ENCODE assay signal across 11 mouse cellular contexts in genomic region chr4:82360081-82360511, GRCm38 (mm10).
A peak's percentile ranks its signal among the peaks of the same experiment; 100 is the strongest.
DNase-seq lines count a peak whose midpoint lies in the region; ATAC-seq and TF ChIP-seq lines count a peak whose summit lies in the region.
"Had no signal": no experiment of that assay in that cellular context is flagged by ENCODE, and none has a peak within 500 bp of the region (broad histone marks: within the 10 kb centered on the region; RNA-seq: fewer than 3 reads in every experiment).

No protein-coding gene starts in this region.

- no peak for ATAC-seq in lung, embryonic 16.5 days (ENCODE audit: low read depth)
- ATAC-seq in forebrain, embryonic 12.5 days (ENCODE audit: low FRiP score), result peak; percentile 51; the same call in 1 of the 2 replicates
- no peak for ATAC-seq in neural tube, embryonic 15.5 days (ENCODE audit: low FRiP score)

- DNase-seq in heart, adult 2 months, result peak; percentile 37 to 38
- no peak for DNase-seq in heart, adult 9 months (ENCODE audit: low spot score in 2 of 2)
- DNase-seq in lung, adult 2 months, result no peak
- DNase-seq in left cerebral cortex, adult 11 months (ENCODE audit: low spot score), result no peak
- DNase-seq: kidney, adult 11 months; kidney, postnatal 25 days; liver, embryonic 13.5 days had no signal

- H3K79me2 ChIP-seq in heart, adult 2 months (replicated peaks; ENCODE audit: control insufficient read depth, insufficient read depth, low read length), result peaks cover 7% of the 10 kb centered on the region

- WGBS in heart, adult 2 months, result 50% methylated on average over 4 of the region's 4 CpGs
- 63% methylated on average over 4 of the region's 4 CpGs for WGBS in lung, embryonic 16.5 days
- 64% methylated on average over 4 of the region's 4 CpGs for WGBS in lung, adult 2 months
- 14% methylated on average over 4 of the region's 4 CpGs for WGBS in forebrain, embryonic 12.5 days
- WGBS in neural tube, embryonic 15.5 days, result 64% methylated on average over 4 of the region's 4 CpGs

- H3K9me3 ChIP-seq in lung, embryonic 16.5 days (ENCODE audit: control insufficient read depth, low read length), result no peaks in the 10 kb centered on the region
- no peaks in the 10 kb centered on the region for H3K9me3 ChIP-seq in forebrain, embryonic 12.5 days
- no peaks in the 10 kb centered on the region for H3K9me3 ChIP-seq in neural tube, embryonic 15.5 days (replicated peaks)
- H3K9me3 ChIP-seq: hindbrain, embryonic 12.5 days; liver, embryonic 13.5 days had no signal

- TF ChIP-seq POLR2A in heart, adult 2 months (IDR thresholded peaks at IDR 0.05; ENCODE audit: insufficient read depth, low read depth, low read length), result no peak
- TF ChIP-seq POLR2A in lung, adult 2 months (IDR thresholded peaks at IDR 0.05; ENCODE audit: borderline replicate concordance, extremely low read depth, low read depth, low read length), result no peak

- H3K27me3 ChIP-seq in heart, adult 2 months (ENCODE audit: control insufficient read depth, insufficient read depth, low read length), result no peaks in the 10 kb centered on the region
- no peaks in the 10 kb centered on the region for H3K27me3 ChIP-seq in lung, embryonic 16.5 days (ENCODE audit: control insufficient read depth, insufficient read depth, low read depth, low read length)
- H3K27me3 ChIP-seq in forebrain, embryonic 12.5 days, result no peaks in the 10 kb centered on the region
- no peaks in the 10 kb centered on the region for H3K27me3 ChIP-seq in neural tube, embryonic 15.5 days (replicated peaks)
- H3K27me3 ChIP-seq: hindbrain, embryonic 12.5 days; liver, embryonic 13.5 days had no signal

- peaks cover 30% of the 10 kb centered on the region for H3K4me1 ChIP-seq in heart, adult 2 months (ENCODE audit: control insufficient read depth, insufficient read depth, low read length)
- peaks cover 31% of the 10 kb centered on the region for H3K4me1 ChIP-seq in lung, embryonic 16.5 days (replicated peaks; ENCODE audit: control insufficient read depth, insufficient read depth, low read length)
- peaks cover 31% of the 10 kb centered on the region for H3K4me1 ChIP-seq in lung, adult 2 months (ENCODE audit: control insufficient read depth, insufficient read depth, low read length)
- H3K4me1 ChIP-seq in forebrain, embryonic 12.5 days, result peaks cover 15% of the 10 kb centered on the region
- peaks cover 13% of the 10 kb centered on the region for H3K4me1 ChIP-seq in neural tube, embryonic 15.5 days
- H3K4me1 ChIP-seq: hindbrain, embryonic 12.5 days; liver, embryonic 13.5 days had no signal

- intact Hi-C loops in heart, adult 2 months (cut with DNase I), result loop anchor here (2.0 kb wide), 1 partner anchor 75 kb away; no protein-coding TSS in a partner anchor

- peaks cover 43% of the 10 kb centered on the region for H3K36me3 ChIP-seq in heart, adult 2 months (ENCODE audit: control insufficient read depth, insufficient read depth, low read length)
- H3K36me3 ChIP-seq in lung, embryonic 16.5 days (ENCODE audit: control insufficient read depth, insufficient read depth, low read length), result peaks cover 3% of the 10 kb centered on the region; the same call in 1 of the 2 replicates
- H3K36me3 ChIP-seq in forebrain, embryonic 12.5 days (replicated peaks), result peaks cover 8% of the 10 kb centered on the region; the same call in 1 of the 2 replicates
- no peaks in the 10 kb centered on the region for H3K36me3 ChIP-seq in neural tube, embryonic 15.5 days
- H3K36me3 ChIP-seq: liver, embryonic 13.5 days had no signal

- no peak overlapping the region for H3K9ac ChIP-seq in heart, adult 2 months (ENCODE audit: low read depth, low read length)
- H3K9ac ChIP-seq in lung, embryonic 16.5 days (ENCODE audit: low read length), result no peak overlapping the region
- H3K9ac ChIP-seq in forebrain, embryonic 12.5 days, result no peak overlapping the region
- no peak overlapping the region for H3K9ac ChIP-seq in neural tube, embryonic 15.5 days (replicated peaks)
- H3K9ac ChIP-seq: hindbrain, embryonic 12.5 days; liver, embryonic 13.5 days had no signal

- no peak overlapping the region for H3K4me3 ChIP-seq in heart, adult 2 months
- no peak overlapping the region for H3K4me3 ChIP-seq in lung, embryonic 16.5 days (ENCODE audit: low read length)
- no peak overlapping the region for H3K4me3 ChIP-seq in lung, adult 2 months (replicated peaks; ENCODE audit: extremely low read depth, low read depth, low read length)
- H3K4me3 ChIP-seq in forebrain, embryonic 12.5 days (replicated peaks), result no peak overlapping the region
- H3K4me3 ChIP-seq in neural tube, embryonic 15.5 days (replicated peaks), result no peak overlapping the region
- H3K4me3 ChIP-seq: hindbrain, embryonic 12.5 days; liver, embryonic 13.5 days had no signal

- no peak for TF ChIP-seq EP300 in heart, adult 2 months (IDR thresholded peaks at IDR 0.05; ENCODE audit: insufficient read depth, low read depth, low read length)

- no peak for TF ChIP-seq CTCF in heart, adult 2 months (IDR thresholded peaks at IDR 0.05)
- TF ChIP-seq CTCF in lung, adult 2 months (IDR thresholded peaks at IDR 0.05; ENCODE audit: insufficient read depth, low read length), result no peak

- peak overlapping the region; percentile 63 for H3K27ac ChIP-seq in heart, adult 2 months
- peak overlapping the region; percentile 59 for H3K27ac ChIP-seq in lung, embryonic 16.5 days (ENCODE audit: low read length)
- peak overlapping the region; percentile 75 for H3K27ac ChIP-seq in forebrain, embryonic 12.5 days
- H3K27ac ChIP-seq in neural tube, embryonic 15.5 days (replicated peaks), result 0 out of 2 replicates have a peak overlapping the region, but pooled peaks have one; percentile 33
- H3K27ac ChIP-seq: hindbrain, embryonic 12.5 days; liver, embryonic 13.5 days had no signal

- H3K4me2 ChIP-seq in lung, embryonic 16.5 days (ENCODE audit: low read depth, low read length), result no peak overlapping the region
- H3K4me2 ChIP-seq in forebrain, embryonic 12.5 days, result no peak overlapping the region
- no peak overlapping the region for H3K4me2 ChIP-seq in neural tube, embryonic 15.5 days
- H3K4me2 ChIP-seq: hindbrain, embryonic 12.5 days; liver, embryonic 13.5 days had no signal

Comparison
In these comparisons a context has a peak if more than half of its experiments do, and no peak if none do; other contexts are left out.
1. DNase-seq: peak in heart, adult 2 months (2 of 2); none in heart, adult 9 months (0 of 2), lung, adult 2 months (single experiment) and left cerebral cortex, adult 11 months (single experiment).
2. Peak in every context shown above with its lines, with median percentiles within 50 percentile points of each other: H3K27ac ChIP-seq.